Mouse (Mus musculus) stomach, postnatal 0 days (tissue): Measurements from ENCODE around the gene Aldh8a1.

ENCODE experiments used
- CTCF ChIP-seq: IDR thresholded peaks from 2 replicates; pipeline ENCODE4 v1.5.1; 2016; ENCODE audit warnings: antibody characterized with exemption, low read depth, mild to moderate bottlenecking, moderate library complexity
- EP300 ChIP-seq: optimal IDR thresholded peaks from 2 replicates; pipeline ENCODE3; 2016; ENCODE audit warnings: antibody characterized with exemption

DNA sequence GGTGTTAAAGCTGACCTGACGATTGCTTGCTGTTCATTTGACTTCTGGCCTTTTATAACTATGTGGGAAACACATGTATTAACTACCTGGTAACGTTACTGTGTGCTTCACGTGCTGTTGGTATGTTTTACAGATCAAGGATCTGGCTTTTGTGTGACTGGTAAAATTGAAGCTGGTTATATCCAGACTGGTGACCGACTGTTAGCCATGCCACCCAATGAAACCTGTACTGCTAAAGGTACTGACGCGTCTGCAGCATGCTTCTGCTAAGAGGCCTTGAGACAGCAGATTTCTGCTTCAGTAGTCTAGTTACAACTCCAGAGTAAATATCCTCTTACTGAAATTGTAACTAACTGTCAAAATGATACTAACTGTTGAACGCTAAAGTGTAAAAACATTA lies 22.6 kb upstream of the Aldh8a1 start:
- TF ChIP-seq EP300 (no peak), CTCF (no peak)
